Mouse (Mus musculus) heart, embryonic 10.5 days (tissue): ENCODE data around the gene Chd2. TPM values are rescaled to one million over a fixed set of nuclear protein-coding genes. Genes with fewer than 3 reads are reported as not detected.
A peak's percentile ranks its signal among the peaks of the same experiment; 100 is the strongest.

ENCODE experiments used
- DNase-seq: peaks from one replicate; pipeline ENCODE4 v3.0.0-alpha.2; 2017; ENCODE audit warnings: low spot score
- H3K27ac ChIP-seq: fragments of 300-500 bp; sonication (generic); 2 replicates; pipeline ENCODE4 v1.5.1; 2016; ENCODE audit warnings: mild to moderate bottlenecking
- H3K27me3 ChIP-seq: fragments of 300-500 bp; sonication (generic); 2 replicates; pipeline ENCODE4 v1.6.1; 2016; ENCODE audit warnings: mild to moderate bottlenecking; ENCODE audit not compliant: poor library complexity, insufficient read depth, severe bottlenecking
- H3K36me3 ChIP-seq: fragments of 300-500 bp; sonication (generic); 2 replicates; pipeline ENCODE4 v1.6.1; 2016; ENCODE audit warnings: mild to moderate bottlenecking, moderate library complexity
- H3K4me1 ChIP-seq: fragments of 300-500 bp; sonication (generic); 2 replicates; pipeline ENCODE4 v1.6.1; 2016; ENCODE audit warnings: mild to moderate bottlenecking
- H3K4me3 ChIP-seq: fragments of 300-500 bp; sonication (generic); 2 replicates; pipeline ENCODE4 v1.5.1; 2016; ENCODE audit warnings: mild to moderate bottlenecking, moderate library complexity
- H3K9me3 ChIP-seq: fragments of 300-500 bp; sonication (generic); 2 replicates; pipeline ENCODE4 v1.6.1; 2016; ENCODE audit warnings: mild to moderate bottlenecking, moderate library complexity
- WGBS: fragments of 180-500 bp; shearing (Covaris S2); methylation state at CpG from one replicate; pipeline ENCODE4 v1.1.7; 2016; 5-methylcytosine and 5-hydroxymethylcytosine counted together
- polyA plus RNA-seq: library from polyadenylated mRNA; unstranded; fragments of >200 nt; fragmentation: Nextera tagmentation; extraction: Ambion mirVana; gene quantifications from 2 replicates; pipeline ENCODE4 v1.2.1, GENCODE M21; 2016

Gene Chd2
- polyA plus RNA-seq: 43.6 and 46.0 TPM in 2 replicates

DNA sequence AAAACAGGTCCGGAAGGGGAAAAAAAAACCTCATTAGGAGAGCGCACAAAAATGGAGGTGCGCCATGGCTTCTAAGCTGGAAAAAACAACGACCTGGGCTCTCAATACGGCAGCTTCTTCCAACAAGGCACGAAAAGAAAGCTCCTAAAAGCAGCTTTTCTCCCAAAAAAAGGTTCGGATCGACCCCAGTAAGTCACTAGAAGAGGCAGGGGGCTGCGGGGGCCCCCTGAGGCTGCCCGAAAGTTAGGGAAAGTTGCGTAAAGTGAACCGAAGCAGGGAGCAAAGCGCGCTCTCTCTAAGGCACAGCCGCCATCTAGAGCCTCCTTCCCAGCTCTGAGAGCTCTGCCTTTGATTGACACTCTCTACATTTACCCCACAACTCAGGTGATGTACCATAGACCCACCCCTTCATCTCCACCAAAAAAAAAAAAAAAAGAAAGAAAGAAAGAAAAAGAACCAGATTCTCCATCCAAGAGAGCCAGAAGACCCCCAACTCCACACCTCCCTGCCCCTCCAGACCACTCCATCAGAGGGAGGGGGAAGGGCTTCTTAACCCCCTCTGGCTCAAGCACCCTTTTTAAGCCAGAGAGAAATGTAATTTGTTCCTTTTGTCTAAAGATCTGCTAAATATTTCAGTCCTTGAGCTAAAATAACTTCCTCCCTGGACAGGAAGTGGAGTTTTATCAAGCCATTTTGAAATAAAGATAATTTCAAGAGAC lies at the start of gene Chd2:
Gene Chd2 (minus strand): TSS at position 419 of the 719 bp plus-strand sequence.
- H3K27me3 ChIP-seq: no peaks in the 10 kb centered on the region
- WGBS: under 1% methylated on average over 15 of the region's 15 CpGs
- no peaks in the 10 kb centered on the region for H3K9me3 ChIP-seq
- H3K36me3 ChIP-seq: peaks cover 27% of the 10 kb centered on the region
- peak; percentile 91 for DNase-seq
- peak within 1 kb of the TSS; percentile 75 for H3K4me3 ChIP-seq
- peaks cover 6% of the 10 kb centered on the region; the same call in 1 of the 2 replicates for H3K4me1 ChIP-seq
- H3K27ac ChIP-seq: peak within 1 kb of the TSS; percentile 99

DNA sequence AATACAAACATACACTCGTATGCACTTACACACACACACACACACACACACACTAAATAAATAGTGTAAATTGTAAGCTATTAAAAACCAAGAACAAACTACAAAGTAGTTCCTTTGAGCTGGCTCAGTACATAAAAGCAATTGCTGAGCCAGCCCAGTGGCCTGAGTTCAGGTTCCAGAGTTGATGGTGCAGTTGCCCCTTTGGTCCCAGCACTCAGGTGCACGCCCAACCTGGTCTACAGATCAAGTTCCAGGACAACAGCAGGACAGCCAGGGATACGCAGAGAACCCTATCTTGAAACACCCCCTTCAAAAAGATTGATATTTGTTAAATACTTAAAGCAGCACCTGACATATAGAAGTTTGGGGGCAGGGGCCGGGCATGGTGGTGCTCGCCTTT lies 49.1 kb upstream of the Chd2 start:
- no peak for DNase-seq
- no peak overlapping the region for H3K4me3 ChIP-seq
- 88% methylated on average over 5 of the region's 5 CpGs for WGBS

DNA sequence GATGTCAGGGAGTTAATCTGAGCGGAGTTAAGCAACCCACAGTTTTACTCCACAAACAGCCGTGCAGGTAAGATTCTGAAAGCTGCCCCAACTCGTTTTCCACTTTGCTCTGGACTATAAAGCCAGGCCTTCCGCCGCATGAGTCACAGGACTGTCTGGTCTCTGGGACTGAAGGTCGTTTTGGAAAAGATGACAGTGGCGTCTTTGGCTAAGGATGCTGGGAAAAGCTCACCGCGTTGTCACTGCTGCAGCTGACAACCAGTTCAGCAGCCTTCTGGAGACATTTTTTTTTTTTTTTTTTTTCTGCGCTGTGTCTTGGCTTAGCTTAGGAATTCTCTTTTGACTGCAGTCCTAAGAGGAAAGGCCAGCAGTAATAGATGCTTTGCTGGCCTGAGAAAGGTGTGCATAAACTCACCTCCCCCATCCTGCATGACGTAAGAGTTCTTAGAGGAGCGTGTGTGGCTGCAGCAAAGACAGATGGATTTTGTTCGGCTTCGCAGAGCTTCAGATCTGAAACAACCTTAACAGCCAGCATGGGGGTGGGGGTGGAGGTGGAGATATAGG lies 47.7 kb upstream of the Chd2 start:
- 36% methylated on average over 14 of the region's 14 CpGs for WGBS
- Histone ChIP-seq H3K9me3 (no peaks in the 10 kb centered on the region), H3K27me3 (no peaks in the 10 kb centered on the region), H3K36me3 (no peaks in the 10 kb centered on the region), H3K4me3 (0 out of 2 replicates have a peak overlapping the region, but pooled peaks have one; percentile 3), H3K4me1 (peaks cover 39% of the 10 kb centered on the region), H3K27ac (peak overlapping the region; percentile 81)
- DNase-seq: no peak

More for the DNA sequence above, 49.1 kb upstream of the Chd2 start:
- Histone ChIP-seq H3K9me3 (no peaks in the 10 kb centered on the region), H3K36me3 (no peaks in the 10 kb centered on the region), H3K27ac (no peak overlapping the region), H3K27me3 (no peaks in the 10 kb centered on the region), H3K4me1 (peaks cover 34% of the 10 kb centered on the region)

DNA sequence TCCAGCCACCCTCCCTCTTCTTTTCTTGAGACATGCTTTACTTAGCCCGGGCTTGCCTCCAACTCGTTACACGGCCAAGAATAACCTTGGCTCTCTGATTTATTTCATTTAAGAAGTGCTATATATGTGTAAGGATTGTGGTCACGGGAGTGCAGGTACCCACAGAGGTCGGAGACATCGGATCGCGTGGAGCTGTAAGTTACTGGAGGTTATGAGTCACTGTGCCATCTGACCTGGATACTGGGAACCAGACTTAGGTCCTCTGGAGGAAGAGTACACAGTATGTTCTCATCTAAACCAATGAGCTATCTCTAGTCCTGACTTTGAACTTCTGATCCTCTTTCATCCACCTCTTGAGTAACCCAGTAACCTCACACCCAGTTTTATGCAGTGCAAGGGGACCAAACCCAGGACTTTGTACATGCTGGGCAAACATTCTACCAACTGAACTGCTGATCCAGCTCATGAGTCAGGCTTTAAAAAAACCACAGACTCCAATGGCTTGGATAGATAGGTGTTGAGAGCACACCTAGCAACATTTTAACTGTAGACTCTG lies 46.8 kb upstream of the Chd2 start:
- Histone ChIP-seq H3K4me3 (no peak overlapping the region), H3K4me1 (peaks cover 41% of the 10 kb centered on the region), H3K27me3 (no peaks in the 10 kb centered on the region), H3K36me3 (no peaks in the 10 kb centered on the region), H3K9me3 (no peaks in the 10 kb centered on the region), H3K27ac (no peak overlapping the region)
- no peak for DNase-seq
- WGBS: 85% methylated on average over 8 of the region's 8 CpGs

DNA sequence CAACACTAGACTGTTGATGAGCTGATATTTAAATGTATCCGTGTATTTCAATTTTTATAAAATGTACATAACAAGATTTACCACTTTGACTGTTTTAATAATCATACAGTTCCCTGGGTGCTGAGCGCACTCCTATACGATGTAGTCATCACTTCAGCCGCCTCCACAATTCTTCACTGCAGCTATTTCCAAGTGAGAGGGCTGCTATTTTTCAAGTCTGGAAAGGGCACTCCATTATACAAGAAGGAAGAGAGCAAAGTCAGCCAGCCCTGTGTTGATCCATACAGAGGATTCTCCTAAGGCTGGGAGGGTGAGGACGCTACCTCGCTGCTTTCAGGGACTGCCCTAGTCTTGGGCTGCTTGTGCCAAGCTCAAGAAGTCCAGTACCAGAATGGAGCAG lies 45.1 kb upstream of the Chd2 start:
- Histone ChIP-seq H3K27ac (no peak overlapping the region; the same call in 1 of the 2 replicates), H3K36me3 (no peaks in the 10 kb centered on the region), H3K27me3 (no peaks in the 10 kb centered on the region), H3K4me1 (peaks cover 45% of the 10 kb centered on the region), H3K9me3 (no peaks in the 10 kb centered on the region), H3K4me3 (no peak overlapping the region)
- DNase-seq: no peak
- 87% methylated on average over 6 of the region's 6 CpGs for WGBS

DNA sequence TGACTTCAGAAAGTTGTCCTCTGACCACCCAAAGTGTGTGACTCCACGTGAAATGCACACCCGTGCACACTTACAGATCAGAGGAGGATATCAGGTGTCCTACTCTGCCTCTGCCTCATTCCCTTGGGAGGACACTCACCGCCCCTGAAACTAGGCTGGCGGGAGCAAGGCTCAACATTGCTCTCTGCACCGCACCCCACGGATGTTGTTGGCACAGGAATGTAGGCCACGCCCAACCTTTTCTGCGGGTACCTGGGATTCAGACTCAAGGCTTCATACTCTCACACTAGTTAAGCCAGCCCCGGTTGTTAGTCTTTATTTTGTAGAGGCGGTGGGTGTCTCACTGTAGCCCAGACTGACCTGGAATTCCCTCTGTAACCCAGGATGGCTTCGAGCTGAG lies 44.6 kb upstream of the Chd2 start:
- DNase-seq: no peak
- Histone ChIP-seq H3K27me3 (no peaks in the 10 kb centered on the region), H3K4me1 (peaks cover 45% of the 10 kb centered on the region), H3K36me3 (no peaks in the 10 kb centered on the region), H3K4me3 (no peak overlapping the region), H3K27ac (peak overlapping the region; percentile 62; the same call in 1 of the 2 replicates), H3K9me3 (no peaks in the 10 kb centered on the region)
- 67% methylated on average over 11 of the region's 11 CpGs for WGBS

DNA sequence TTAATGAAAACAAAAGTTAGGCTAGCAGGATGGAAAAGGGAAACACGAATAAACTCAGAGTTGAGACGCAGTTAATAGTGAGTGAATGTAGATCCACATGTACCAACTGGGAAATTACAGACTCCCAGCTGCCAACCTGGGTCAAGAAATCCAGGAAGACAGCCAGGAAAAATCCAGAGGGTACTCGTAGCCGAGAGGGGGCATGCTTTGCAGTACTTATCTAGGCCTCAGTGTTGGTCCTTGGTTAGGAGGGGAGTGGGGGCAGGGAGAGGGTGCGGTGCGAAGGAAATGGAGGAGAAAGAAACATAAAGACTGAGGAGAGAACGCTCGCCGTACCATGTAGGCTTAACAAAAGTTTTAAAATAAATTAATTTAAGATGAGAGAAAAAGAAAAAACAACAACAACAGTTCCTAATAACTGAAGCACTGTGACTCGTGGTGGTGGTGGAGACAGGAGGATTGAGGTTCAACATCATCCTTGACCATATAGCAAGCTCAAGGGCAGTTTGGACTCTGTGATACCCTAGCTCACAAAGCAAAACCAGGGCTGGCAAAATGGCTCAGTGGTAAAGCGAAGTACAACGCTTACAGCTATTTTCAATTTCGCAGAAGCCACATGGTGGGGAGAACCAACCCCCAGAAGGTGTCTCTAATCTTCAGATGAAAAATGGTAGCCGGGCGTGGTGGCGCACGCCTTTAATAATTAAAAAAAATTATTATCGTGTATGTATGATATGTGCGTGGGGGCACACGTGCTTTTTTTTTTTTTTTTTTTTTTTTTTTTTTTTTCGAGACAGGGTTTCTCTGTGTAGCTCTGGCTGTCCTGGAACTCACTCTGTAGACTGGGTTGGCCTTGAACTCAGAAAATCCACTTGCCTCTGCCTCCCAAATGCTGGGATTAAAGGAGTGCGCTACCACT lies 43.7 kb upstream of the Chd2 start:
- 72% methylated on average over 22 of the region's 22 CpGs for WGBS
- Histone ChIP-seq H3K27me3 (no peaks in the 10 kb centered on the region), H3K4me3 (no peak overlapping the region), H3K27ac (peak overlapping the region; percentile 86), H3K4me1 (peaks cover 45% of the 10 kb centered on the region), H3K9me3 (no peaks in the 10 kb centered on the region), H3K36me3 (no peaks in the 10 kb centered on the region)
- no peak for DNase-seq

DNA sequence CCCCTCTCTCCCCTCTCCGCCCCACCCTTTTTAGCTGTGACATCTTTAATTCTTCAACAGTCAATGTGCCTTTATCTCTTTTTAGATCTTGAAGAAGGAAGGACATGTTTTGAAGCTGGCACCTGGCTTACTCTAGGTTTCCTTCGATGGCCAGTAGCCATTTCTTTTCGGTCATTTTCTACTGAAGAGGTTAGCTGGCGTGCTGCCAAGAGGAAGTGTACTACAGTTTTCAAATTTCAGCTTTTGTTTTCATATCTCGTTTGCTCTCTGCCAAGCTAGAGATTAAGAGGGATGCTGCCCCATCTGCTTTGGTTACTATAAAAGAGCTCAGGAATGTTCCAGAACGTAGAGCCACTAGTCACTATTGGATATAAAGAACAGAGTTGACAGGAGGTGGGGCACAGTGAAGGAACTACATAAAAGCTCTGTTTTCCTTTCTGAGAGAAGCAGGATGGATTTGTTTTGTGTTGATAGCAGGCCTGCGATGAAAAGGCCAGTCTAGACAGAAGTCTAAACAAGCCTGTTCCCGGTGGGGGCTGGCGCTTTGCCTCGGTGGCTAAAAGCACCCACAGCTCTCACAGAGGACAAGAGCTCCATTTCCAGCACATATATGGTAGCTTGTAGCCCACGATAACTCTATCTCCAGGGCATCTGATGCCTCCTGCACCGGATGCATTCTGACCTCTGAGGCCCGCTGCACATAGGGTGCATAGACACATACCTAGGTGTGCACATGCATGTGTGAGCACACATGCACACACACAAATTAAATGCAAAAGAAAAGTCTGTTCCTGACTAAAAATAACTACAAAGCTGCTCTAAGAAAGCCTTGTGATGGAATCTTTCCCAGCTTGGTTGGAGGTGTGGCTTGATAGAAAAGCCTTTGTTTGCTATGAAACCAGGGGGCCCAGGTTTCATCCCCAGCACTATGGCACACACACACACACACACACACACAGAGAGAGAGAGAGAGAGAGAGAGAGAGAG lies 42.7 kb upstream of the Chd2 start:
- no peaks in the 10 kb centered on the region for H3K27me3 ChIP-seq
- no peak for DNase-seq
- H3K36me3 ChIP-seq: no peaks in the 10 kb centered on the region
- H3K4me3 ChIP-seq: no peak overlapping the region
- 34% methylated on average over 13 of the region's 13 CpGs for WGBS
- peaks cover 47% of the 10 kb centered on the region for H3K4me1 ChIP-seq
- H3K9me3 ChIP-seq: no peaks in the 10 kb centered on the region
- H3K27ac ChIP-seq: peak overlapping the region; percentile 86

DNA sequence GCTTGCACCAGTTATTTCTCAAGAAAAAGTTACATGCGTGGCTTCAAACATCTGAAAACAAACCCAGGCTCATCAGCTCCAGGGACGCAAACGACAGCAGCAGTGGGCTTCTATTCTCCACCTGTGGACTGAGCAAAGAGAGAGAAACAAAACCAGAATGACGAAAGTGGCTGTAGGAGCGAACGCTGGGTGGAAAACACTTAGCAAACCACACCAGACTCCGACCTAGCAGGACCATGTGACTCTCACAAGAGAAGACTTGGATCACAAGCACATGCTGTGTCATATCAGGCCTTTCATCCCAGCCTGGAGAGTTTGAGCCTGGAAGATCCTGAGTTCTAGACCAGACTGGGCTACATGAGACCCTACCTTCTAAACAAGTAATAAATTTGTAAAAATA lies 41.8 kb upstream of the Chd2 start:
- Histone ChIP-seq H3K4me3 (no peak overlapping the region), H3K4me1 (peaks cover 43% of the 10 kb centered on the region), H3K9me3 (no peaks in the 10 kb centered on the region), H3K27me3 (no peaks in the 10 kb centered on the region), H3K27ac (peak overlapping the region; percentile 86), H3K36me3 (no peaks in the 10 kb centered on the region)
- WGBS: 67% methylated on average over 7 of the region's 7 CpGs
- no peak for DNase-seq

DNA sequence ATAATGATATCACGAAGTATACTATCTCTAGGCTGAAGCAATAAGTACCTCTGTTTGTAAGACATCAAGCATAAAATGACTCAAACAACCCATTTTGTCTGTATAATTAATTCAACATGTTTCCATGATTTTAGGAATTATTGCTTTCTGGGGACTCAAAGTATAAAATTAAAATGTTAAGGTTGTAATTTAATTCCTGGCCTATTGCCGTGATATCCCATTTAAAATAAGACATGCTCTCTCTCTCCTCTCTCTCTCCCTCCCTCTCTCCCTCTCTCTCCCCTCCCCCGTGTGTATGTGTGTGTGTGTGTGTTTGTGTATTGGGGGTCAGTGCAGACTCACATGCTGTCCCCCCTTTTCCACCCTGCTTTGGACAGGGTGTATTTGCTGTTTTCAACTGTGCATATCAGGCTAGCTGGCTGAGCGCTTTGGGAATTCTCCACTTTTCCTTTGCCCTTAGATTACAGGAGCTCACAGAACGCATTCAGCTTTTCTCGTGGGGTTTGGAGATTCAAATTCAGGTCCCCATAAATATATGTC lies 40.3 kb upstream of the Chd2 start:
- peaks cover 50% of the 10 kb centered on the region for H3K4me1 ChIP-seq
- no peak overlapping the region for H3K4me3 ChIP-seq
- no peaks in the 10 kb centered on the region for H3K36me3 ChIP-seq
- no peaks in the 10 kb centered on the region for H3K27me3 ChIP-seq
- no peaks in the 10 kb centered on the region for H3K9me3 ChIP-seq
- DNase-seq: no peak
- H3K27ac ChIP-seq: no peak overlapping the region
- WGBS: 62% methylated on average over 6 of the region's 6 CpGs

DNA sequence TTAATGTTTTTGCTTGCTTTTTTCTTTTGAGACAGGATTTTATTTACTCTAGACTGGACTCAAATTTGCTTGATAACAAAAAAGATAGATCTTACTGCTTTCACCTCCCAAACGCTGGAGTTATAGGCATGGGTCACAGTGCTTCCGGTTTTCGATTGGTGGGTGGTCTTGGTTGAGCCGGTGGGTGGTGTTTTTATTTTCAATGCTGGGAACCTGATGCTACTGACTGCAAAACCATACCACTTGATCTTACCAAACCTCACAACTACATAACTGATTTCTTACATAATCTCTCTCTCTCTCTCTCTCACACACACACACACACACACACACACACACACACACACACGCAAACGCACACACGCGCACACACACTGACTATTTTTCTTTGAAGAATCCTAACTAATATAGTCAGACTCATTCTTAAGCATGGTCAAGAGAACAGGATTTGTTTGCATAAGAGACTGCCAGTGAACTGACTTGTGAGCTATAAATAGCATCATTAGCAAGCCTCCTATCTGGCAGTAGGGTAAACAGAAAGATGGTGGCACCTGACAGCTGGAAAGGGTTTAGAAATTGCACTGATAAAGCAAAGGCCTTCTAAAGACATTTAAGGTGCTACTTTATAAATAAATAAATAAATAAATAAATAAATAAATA lies 37.6 kb upstream of the Chd2 start:
- Histone ChIP-seq H3K9me3 (no peaks in the 10 kb centered on the region), H3K36me3 (no peaks in the 10 kb centered on the region), H3K27ac (peak overlapping the region; percentile 63), H3K4me1 (peaks cover 47% of the 10 kb centered on the region), H3K27me3 (0 out of 2 replicates have a peak, but pooled peaks cover 5% of the 10 kb centered on the region), H3K4me3 (no peak overlapping the region)
- 66% methylated on average over 8 of the region's 8 CpGs for WGBS
- DNase-seq: no peak
